ENCODE assay signal across 9 mouse cellular contexts in genomic region chr11:120227571-120228051, GRCm38 (mm10). TPM values are rescaled to one million over a fixed set of nuclear protein-coding genes. Genes with fewer than 3 reads are reported as not detected.
A peak's percentile ranks its signal among the peaks of the same experiment; 100 is the strongest.
DNase-seq lines count a peak whose midpoint lies in the region; ATAC-seq and TF ChIP-seq lines count a peak whose summit lies in the region.
"Had no signal": no experiment of that assay in that cellular context is flagged by ENCODE, and none has a peak within 500 bp of the region (broad histone marks: within the 10 kb centered on the region; RNA-seq: fewer than 3 reads in every experiment).

No protein-coding gene starts in this region.

- peak overlapping the region; percentile 88 for H3K4me2 ChIP-seq in neural tube, embryonic 15.5 days
- H3K4me2 ChIP-seq: liver, embryonic 13.5 days had no signal

- no peak overlapping the region for H3K27ac ChIP-seq in thymus, adult 2 months (ENCODE audit: control insufficient read depth, insufficient read depth, low read length)
- peak overlapping the region; percentile 98 for H3K27ac ChIP-seq in neural tube, embryonic 15.5 days (replicated peaks)
- H3K27ac ChIP-seq: liver, embryonic 13.5 days had no signal

- H3K9ac ChIP-seq in neural tube, embryonic 15.5 days (replicated peaks) = no peak overlapping the region; the same call in 1 of the 2 replicates
- H3K9ac ChIP-seq: liver, embryonic 13.5 days had no signal

- WGBS in thymus, adult 2 months = 16% methylated on average over 8 of the region's 8 CpGs
- WGBS in neural tube, embryonic 15.5 days = 27% methylated on average over 8 of the region's 8 CpGs

- H3K4me3 ChIP-seq in thymus, adult 2 months (ENCODE audit: control insufficient read depth, insufficient read depth, low read length) = no peak overlapping the region
- no peak overlapping the region for H3K4me3 ChIP-seq in neural tube, embryonic 15.5 days (replicated peaks)
- H3K4me3 ChIP-seq: liver, embryonic 13.5 days had no signal

- H3K9me3 ChIP-seq in neural tube, embryonic 15.5 days (replicated peaks) = no peaks in the 10 kb centered on the region
- H3K9me3 ChIP-seq: liver, embryonic 13.5 days had no signal

- no peaks in the 10 kb centered on the region for H3K36me3 ChIP-seq in thymus, adult 2 months (ENCODE audit: control insufficient read depth, insufficient read depth, low read length)
- no peaks in the 10 kb centered on the region for H3K36me3 ChIP-seq in neural tube, embryonic 15.5 days
- H3K36me3 ChIP-seq: liver, embryonic 13.5 days had no signal

- no peak for TF ChIP-seq POLR2A in thymus, adult 2 months (IDR thresholded peaks at IDR 0.05; ENCODE audit: control insufficient read depth, extremely low read depth, insufficient read depth, low read length, poor library complexity)

- no peak for TF ChIP-seq CTCF in thymus, adult 2 months (IDR thresholded peaks at IDR 0.05; ENCODE audit: borderline replicate concordance, control insufficient read depth, extremely low read depth, insufficient read depth, low read length, poor library complexity)

- H3K4me1 ChIP-seq in thymus, adult 2 months (replicated peaks; ENCODE audit: control insufficient read depth, insufficient read depth, low read length) = peaks cover 50% of the 10 kb centered on the region
- peaks cover 78% of the 10 kb centered on the region for H3K4me1 ChIP-seq in neural tube, embryonic 15.5 days

- peak; percentile 34 for DNase-seq in cerebellum, adult 9-10 months
- DNase-seq in thymus, adult 2 months = peak; percentile 28
- DNase-seq in thymus, adult 18-20 months = no peak
- peak; percentile 64 for DNase-seq in kidney, postnatal 10 days
- no peak for DNase-seq in retina, embryonic 14.5 days (ENCODE audit: low spot score)
- DNase-seq in frontal cortex, adult 2 months (ENCODE audit: extremely low spot score in 1 of 2, low spot score in 1 of 2) = no peak
- DNase-seq: liver, embryonic 13.5 days had no signal

- H3K27me3 ChIP-seq in thymus, adult 2 months (ENCODE audit: control insufficient read depth, insufficient read depth, low read length) = no peaks in the 10 kb centered on the region; the same call in 1 of the 2 replicates
- no peaks in the 10 kb centered on the region for H3K27me3 ChIP-seq in neural tube, embryonic 15.5 days (replicated peaks)

- ATAC-seq in cerebellum, adult (ENCODE audit: insufficient number of reproducible peaks, low FRiP score, low TSS enrichment) = no peak
- no peak for ATAC-seq in neural tube, embryonic 15.5 days (ENCODE audit: low FRiP score)

RNA-seq across cellular contexts. Expression of gene Bahcc1, which starts 5.1 kb away (rescaled TPM):
- polyA plus RNA-seq in thymus, adult 2 months (2012; rRNA removed) = 11.0 and 15.1 TPM in 2 replicates
- 8.7 and 10.4 TPM in 2 replicates for polyA plus RNA-seq in neural tube, embryonic 15.5 days (2015; fragmentation: Nextera tagmentation; extraction: Ambion mirVana)
- polyA plus RNA-seq in frontal cortex, adult 2 months (2012; rRNA removed) = 16.9 and 17.2 TPM in 2 replicates

Comparison
In these comparisons a context has a peak if more than half of its experiments do, and no peak if none do; other contexts are left out.
1. DNase-seq: peak in cerebellum, adult 9-10 months (single experiment), thymus, adult 2 months (single experiment) and kidney, postnatal 10 days (single experiment); none in thymus, adult 18-20 months (0 of 2), retina, embryonic 14.5 days (single experiment) and frontal cortex, adult 2 months (0 of 2).